Mouse (Mus musculus) embryonic facial prominence, embryonic 13.5 days (tissue): ENCODE data around the gene Gm9507. TPM values are rescaled to one million over a fixed set of nuclear protein-coding genes. Genes with fewer than 3 reads are reported as not detected.

Experiments used
- ATAC-seq: fragments of 200-750 bp; cut with Nextera tagmentation; 2 replicates; pipeline ENCODE4 v1.8.0; 2017; ENCODE audit warnings: low read depth; ENCODE audit not compliant: insufficient number of reproducible peaks, insufficient read depth, low FRiP score, low TSS enrichment
- H3K27ac ChIP-seq: fragments of 300-500 bp; sonication (generic); 2 replicates; pipeline ENCODE4 v1.5.1; 2015; ENCODE audit warnings: moderate library complexity, mild to moderate bottlenecking, inconsistent platforms
- H3K27me3 ChIP-seq: fragments of 300-500 bp; sonication (generic); 2 replicates; pipeline ENCODE4 v1.6.1; 2015; ENCODE audit warnings: mild to moderate bottlenecking, inconsistent platforms
- H3K36me3 ChIP-seq: fragments of 300-500 bp; sonication (generic); 2 replicates; pipeline ENCODE4 v1.6.1; 2015; ENCODE audit warnings: mild to moderate bottlenecking, inconsistent platforms
- H3K4me1 ChIP-seq: fragments of 300-500 bp; sonication (generic); 2 replicates; pipeline ENCODE4 v1.6.1; 2015; ENCODE audit warnings: inconsistent platforms
- H3K4me2 ChIP-seq: fragments of 300-500 bp; sonication (generic); 2 replicates; pipeline ENCODE4 v1.6.1; 2015; ENCODE audit warnings: moderate library complexity, mild to moderate bottlenecking, inconsistent platforms
- H3K4me3 ChIP-seq: fragments of 300-500 bp; sonication (generic); 2 replicates; pipeline ENCODE4 v1.5.1; 2015; ENCODE audit warnings: mild to moderate bottlenecking, inconsistent platforms
- H3K9ac ChIP-seq: fragments of 300-500 bp; sonication (generic); 2 replicates; pipeline ENCODE4 v1.6.1; 2015; ENCODE audit warnings: mild to moderate bottlenecking, inconsistent platforms
- H3K9me3 ChIP-seq: fragments of 300-500 bp; sonication (generic); 2 replicates; pipeline ENCODE4 v1.6.1; 2016; ENCODE audit warnings: inconsistent platforms
- WGBS: fragments of 180-500 bp; shearing (Covaris S2); methylation state at CpG from one replicate; pipeline ENCODE4 v1.1.7; 2015; ENCODE audit warnings: mixed read lengths; 5-methylcytosine and 5-hydroxymethylcytosine counted together
- polyA plus RNA-seq: library from polyadenylated mRNA; unstranded; fragments of >200 nt; fragmentation: Nextera tagmentation; extraction: Ambion mirVana; gene quantifications from 2 replicates; pipeline ENCODE4 v1.2.1, GENCODE M21; 2015

Gm9507 gene
- polyA plus RNA-seq, 1 experiment from 2014 or later, result not detected

- no peaks in the 10 kb centered on the region for H3K9me3 ChIP-seq
- no peaks in the 10 kb centered on the region for H3K36me3 ChIP-seq
- no peak overlapping the region for H3K9ac ChIP-seq
- no peak for ATAC-seq
- H3K4me3 ChIP-seq, result no peak overlapping the region
- WGBS, result 65% methylated on average over 1 of the region's 1 CpGs
- H3K27me3 ChIP-seq, result no peaks in the 10 kb centered on the region
- H3K4me1 ChIP-seq, result no peaks in the 10 kb centered on the region
- H3K27ac ChIP-seq, result no peak overlapping the region
- no peak overlapping the region for H3K4me2 ChIP-seq
Measured at GRCm38 (mm10) chr10:77769727-77770126, 41.9 kb downstream of the Gm9507 start.

Other genes starting within 250 kb of the Gm9507 start
- 104 and 109 TPM in 2 replicates for gene Pttg1ip, start 230.1 kb downstream of the Gm9507 start, polyA plus RNA-seq
- 393 and 397 TPM in 2 replicates for gene Sumo3, start 205.7 kb downstream of the Gm9507 start, polyA plus RNA-seq
- 2.6 and 4.1 TPM in 2 replicates for gene Gm49325, start 205.6 kb downstream of the Gm9507 start, polyA plus RNA-seq
- 76.4 and 80.3 TPM in 2 replicates for gene Ube2g2, start 189.6 kb downstream of the Gm9507 start, polyA plus RNA-seq
- 1.3 and 2.2 TPM in 2 replicates for gene Tspear, start 125.3 kb downstream of the Gm9507 start, polyA plus RNA-seq
- not detected in 2 replicates for gene Gm19402, start 121.1 kb downstream of the Gm9507 start, polyA plus RNA-seq
- gene Gm9508, start 114.6 kb downstream of the Gm9507 start, polyA plus RNA-seq, result not detected in 2 replicates
- gene Gm10272, start 105.2 kb downstream of the Gm9507 start, polyA plus RNA-seq, result not detected in 2 replicates
- 0.72 and 1.5 TPM in 2 replicates for gene Gm10024, start 100.4 kb downstream of the Gm9507 start, polyA plus RNA-seq
- not detected in 2 replicates for gene Gm10142, start 96.0 kb downstream of the Gm9507 start, polyA plus RNA-seq
- gene Krtap12-1, start 91.2 kb downstream of the Gm9507 start, polyA plus RNA-seq, result not detected in 2 replicates
- gene Gm10100, start 85.4 kb downstream of the Gm9507 start, polyA plus RNA-seq, result not detected in 2 replicates
- gene Gm18596, start 69.2 kb downstream of the Gm9507 start, polyA plus RNA-seq, result not detected in 2 replicates
- gene Gm9736, start 60.5 kb downstream of the Gm9507 start, polyA plus RNA-seq, result 0.42 TPM in 1 of 2 replicates, not detected in the other
- not detected in 2 replicates for gene Gm3233, start 52.2 kb downstream of the Gm9507 start, polyA plus RNA-seq
- not detected in 2 replicates for gene Gm3238, start 40.5 kb downstream of the Gm9507 start, polyA plus RNA-seq
- gene Gm7138, start 34.9 kb downstream of the Gm9507 start, polyA plus RNA-seq, result not detected in 2 replicates
- gene Gm3250, start 29.3 kb downstream of the Gm9507 start, polyA plus RNA-seq, result not detected in 2 replicates
- not detected in 2 replicates for gene Gm7137, start 23.6 kb downstream of the Gm9507 start, polyA plus RNA-seq
- gene Gm9639, start 16.8 kb downstream of the Gm9507 start, polyA plus RNA-seq, result not detected in 2 replicates
- gene Gm19668, start 12.7 kb downstream of the Gm9507 start, polyA plus RNA-seq, result not detected in 2 replicates
- not detected in 2 replicates for gene Gm2696, start 2.8 kb upstream of the Gm9507 start, polyA plus RNA-seq
- gene Krtap10-4, start 15.3 kb upstream of the Gm9507 start, polyA plus RNA-seq, result not detected in 2 replicates
- gene Krtap10-10, start 24.1 kb upstream of the Gm9507 start, polyA plus RNA-seq, result not detected in 2 replicates
- gene Gm36176, start 35.0 kb upstream of the Gm9507 start, polyA plus RNA-seq, result not detected in 2 replicates
- not detected in 2 replicates for gene Gm10318, start 41.0 kb upstream of the Gm9507 start, polyA plus RNA-seq
- gene Gm3285, start 50.1 kb upstream of the Gm9507 start, polyA plus RNA-seq, result not detected in 2 replicates
- gene Lrrc3, start 90.7 kb upstream of the Gm9507 start, polyA plus RNA-seq, result 4.2 and 5.1 TPM in 2 replicates
- gene Trpm2, start 158.7 kb upstream of the Gm9507 start, polyA plus RNA-seq, result 0.21 and 0.44 TPM in 2 replicates
- gene 1810043G02Rik, start 166.7 kb upstream of the Gm9507 start, polyA plus RNA-seq, result 28.6 and 31.7 TPM in 2 replicates
- 140 and 145 TPM in 2 replicates for gene Pfkl, start 198.2 kb upstream of the Gm9507 start, polyA plus RNA-seq
- gene Dnmt3l, start 230.1 kb upstream of the Gm9507 start, polyA plus RNA-seq, result 0.44 and 0.56 TPM in 2 replicates
- 0.39 and 0.59 TPM in 2 replicates for gene Aire, start 231.8 kb upstream of the Gm9507 start, polyA plus RNA-seq